Mouse (Mus musculus) embryonic facial prominence, embryonic 14.5 days (tissue): ENCODE results near the gene Ddx31. TPM values are rescaled to one million over a fixed set of nuclear protein-coding genes. Genes with fewer than 3 reads are reported as not detected.

Experiments
- ATAC-seq: fragments of 200-750 bp; cut with Nextera tagmentation; 2 replicates; pipeline ENCODE4 v1.8.0; 2017; ENCODE audit warnings: low read depth, moderate number of reproducible peaks, moderate TSS enrichment
- DNase-seq: peaks from one replicate; pipeline ENCODE4 v3.0.0-alpha.2; 2015; ENCODE audit warnings: low spot score
- H3K27ac ChIP-seq: fragments of 300-500 bp; sonication (generic); replicated peaks from 2 replicates; pipeline ENCODE4 v1.5.1; 2014; ENCODE audit warnings: low read depth, mild to moderate bottlenecking, low read length, moderate library complexity
- H3K27me3 ChIP-seq: fragments of 300-500 bp; sonication (generic); replicated peaks from 2 replicates; pipeline ENCODE4 v1.6.1; 2014; ENCODE audit warnings: low read length; ENCODE audit not compliant: control insufficient read depth, insufficient read depth
- H3K36me3 ChIP-seq: fragments of 300-500 bp; sonication (generic); 2 replicates; pipeline ENCODE4 v1.6.1; 2014; ENCODE audit warnings: low read length, mixed read lengths; ENCODE audit not compliant: control insufficient read depth, insufficient read depth
- H3K4me1 ChIP-seq: fragments of 300-500 bp; sonication (generic); 2 replicates; pipeline ENCODE4 v1.6.1; 2014; ENCODE audit warnings: antibody characterized with exemption, low read length; ENCODE audit not compliant: control insufficient read depth, insufficient read depth
- H3K4me2 ChIP-seq: fragments of 300-500 bp; sonication (generic); 2 replicates; pipeline ENCODE4 v1.6.1; 2014; ENCODE audit warnings: low read depth, mild to moderate bottlenecking, low read length, moderate library complexity, mixed read lengths
- H3K4me3 ChIP-seq: fragments of 300-500 bp; sonication (generic); 2 replicates; pipeline ENCODE4 v1.5.1; 2014; ENCODE audit warnings: low read depth, mild to moderate bottlenecking, low read length
- H3K9ac ChIP-seq: fragments of 300-500 bp; sonication (generic); 2 replicates; pipeline ENCODE4 v1.6.1; 2014; ENCODE audit warnings: low read depth, mild to moderate bottlenecking, low read length, moderate library complexity, mixed read lengths
- H3K9me3 ChIP-seq: fragments of 300-500 bp; sonication (generic); 2 replicates; pipeline ENCODE4 v1.6.1; 2016; ENCODE audit warnings: low read length; ENCODE audit not compliant: control insufficient read depth
- WGBS: fragments of 180-500 bp; shearing (Covaris S2); extraction: QIAGEN DNeasy Blood & Tissue Kit; methylation state at CpG from one replicate; pipeline ENCODE4 v1.1.7; 2014; 5-methylcytosine and 5-hydroxymethylcytosine counted together
- polyA plus RNA-seq: library from polyadenylated mRNA; unstranded; fragments of >200 nt; fragmentation: Nextera tagmentation; extraction: Ambion mirVana; gene quantifications from 2 replicates; pipeline ENCODE4 v1.2.1, GENCODE M21; 2014

The Ddx31 gene
- polyA plus RNA-seq, 1 experiment from 2014 or later = 13.3 TPM

DNA sequence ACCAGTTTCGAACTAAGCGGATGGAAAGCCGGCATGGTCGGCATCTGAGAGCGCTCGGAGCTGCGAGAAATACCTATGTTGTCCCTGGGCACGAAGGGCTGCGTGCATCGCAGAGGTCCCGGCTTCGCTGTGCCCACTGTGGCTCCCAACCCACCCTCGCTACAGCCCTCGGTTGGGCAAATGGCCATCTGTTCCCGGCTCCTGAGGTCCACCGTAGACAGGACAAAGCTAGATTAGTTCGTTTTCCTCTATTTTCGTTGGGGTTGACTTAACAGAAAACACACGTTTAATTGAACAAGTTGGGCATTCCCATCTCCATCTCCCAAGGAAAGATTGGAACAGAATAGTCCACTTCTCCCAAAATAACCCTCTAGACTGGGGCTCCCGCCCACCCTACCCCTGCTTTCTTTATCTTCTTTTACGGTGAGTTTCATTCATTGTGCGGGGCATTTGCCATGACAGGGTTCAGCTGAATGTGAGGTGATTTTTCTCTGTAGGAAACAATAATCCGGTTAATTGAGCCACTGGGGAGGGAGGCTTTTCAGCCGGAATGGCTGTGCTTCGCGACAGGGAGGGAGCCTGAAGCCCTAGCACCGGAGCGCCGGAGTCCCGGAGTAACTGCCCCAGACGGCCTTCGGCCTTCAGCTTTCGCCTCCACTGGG is 72.0 kb downstream of the Ddx31 start:
- H3K9me3 ChIP-seq = no peaks in the 10 kb centered on the region
- DNase-seq (no peak), ATAC-seq (no peak)
- H3K27me3 ChIP-seq = peaks cover 100% of the 10 kb centered on the region
- H3K4me2 ChIP-seq = no peak overlapping the region
- no peaks in the 10 kb centered on the region for H3K36me3 ChIP-seq
- under 1% methylated on average over 33 of the region's 33 CpGs for WGBS
- no peak overlapping the region for H3K27ac ChIP-seq
- H3K9ac ChIP-seq = no peak overlapping the region
- no peak overlapping the region for H3K4me3 ChIP-seq
- H3K4me1 ChIP-seq = peaks cover 7% of the 10 kb centered on the region; the same call in 1 of the 2 replicates

DNA sequence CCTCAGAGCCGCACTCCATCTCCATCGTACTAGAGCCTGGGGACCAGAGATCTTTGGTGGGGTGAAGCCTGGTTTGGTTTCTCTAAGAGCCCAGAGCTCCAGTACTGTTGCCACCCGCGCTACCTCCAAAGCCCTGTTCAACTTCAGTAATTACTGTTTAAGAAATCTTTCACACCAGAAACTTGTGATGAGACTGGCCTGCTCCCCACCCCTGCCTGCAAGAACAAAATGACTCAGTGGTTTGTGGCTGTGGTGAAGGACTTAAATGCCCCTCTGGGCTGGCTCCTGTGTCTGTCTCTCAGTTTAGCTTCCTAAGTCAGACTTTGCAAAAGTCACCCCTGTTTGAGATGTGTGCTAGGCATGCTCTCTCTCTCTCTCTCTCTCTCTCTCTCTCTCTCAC is 72.8 kb downstream of the Ddx31 start:
- peaks cover 100% of the 10 kb centered on the region for H3K27me3 ChIP-seq
- ATAC-seq (no peak), DNase-seq (no peak)
- H3K36me3 ChIP-seq = no peaks in the 10 kb centered on the region
- no peak overlapping the region for H3K27ac ChIP-seq
- H3K9me3 ChIP-seq = no peaks in the 10 kb centered on the region
- H3K4me1 ChIP-seq = peaks cover 6% of the 10 kb centered on the region; the same call in 1 of the 2 replicates
- no peak overlapping the region for H3K4me2 ChIP-seq
- H3K9ac ChIP-seq = no peak overlapping the region
- WGBS = 4% methylated on average over 4 of the region's 4 CpGs
- no peak overlapping the region for H3K4me3 ChIP-seq

- DNase-seq (no peak), ATAC-seq (no peak)
- H3K4me3 ChIP-seq = no peak overlapping the region
- H3K4me1 ChIP-seq = no peaks in the 10 kb centered on the region
- H3K9me3 ChIP-seq = no peaks in the 10 kb centered on the region
- peaks cover 100% of the 10 kb centered on the region for H3K27me3 ChIP-seq
- no peak overlapping the region for H3K9ac ChIP-seq
- 0% methylated on average over 2 of the region's 2 CpGs for WGBS
- H3K4me2 ChIP-seq = no peak overlapping the region
- H3K27ac ChIP-seq = no peak overlapping the region
- H3K36me3 ChIP-seq = no peaks in the 10 kb centered on the region
These were observed 73.9 kb downstream of the Ddx31 start for GRCm38 (mm10) chr2:28914121-28914520.

DNA sequence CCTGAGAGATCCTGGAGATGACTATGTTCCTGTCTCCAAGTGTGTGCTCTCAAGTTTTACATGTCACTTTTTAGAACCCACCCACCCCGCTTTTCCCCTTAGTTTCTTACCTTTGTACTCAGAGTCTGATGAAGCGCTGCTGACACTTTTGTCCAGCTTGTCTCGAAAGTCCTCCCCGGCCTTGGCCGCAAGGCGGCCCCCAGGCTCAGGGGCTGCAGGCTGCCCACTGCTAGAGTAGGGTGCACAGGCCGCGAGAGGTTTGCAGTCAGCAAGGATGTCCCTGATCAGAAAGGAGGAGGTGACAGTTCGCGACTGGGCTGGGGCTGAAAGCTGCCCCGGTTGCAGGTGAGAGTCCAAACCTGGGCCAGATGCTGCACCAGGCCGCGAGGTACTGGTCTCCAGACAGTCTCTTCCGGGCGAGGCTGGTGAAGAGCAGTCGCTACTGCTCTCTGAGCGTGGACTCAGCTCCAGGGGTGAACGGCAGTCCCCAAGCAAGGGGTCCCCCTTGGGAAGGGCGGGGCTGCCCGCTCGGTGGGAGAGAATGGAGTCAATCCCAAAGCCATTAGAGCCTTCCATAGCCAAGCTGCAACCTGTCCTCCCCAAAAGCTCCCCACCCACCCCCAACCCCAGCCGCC is 75.0 kb downstream of the Ddx31 start:
- Histone ChIP-seq H3K27ac (no peak overlapping the region), H3K4me1 (no peaks in the 10 kb centered on the region), H3K36me3 (no peaks in the 10 kb centered on the region), H3K4me2 (no peak overlapping the region), H3K9ac (no peak overlapping the region), H3K27me3 (peaks cover 98% of the 10 kb centered on the region), H3K9me3 (no peaks in the 10 kb centered on the region), H3K4me3 (no peak overlapping the region)
- ATAC-seq (no peak), DNase-seq (no peak)
- 6% methylated on average over 17 of the region's 22 CpGs for WGBS

- Histone ChIP-seq H3K9me3 (no peaks in the 10 kb centered on the region), H3K4me3 (0 out of 2 replicates have a peak overlapping the region, but pooled peaks have one; percentile 6), H3K4me2 (peak overlapping the region; percentile 31), H3K36me3 (no peaks in the 10 kb centered on the region), H3K27ac (no peak overlapping the region), H3K4me1 (no peaks in the 10 kb centered on the region), H3K9ac (no peak overlapping the region), H3K27me3 (peaks cover 98% of the 10 kb centered on the region)
- WGBS = under 1% methylated on average over 39 of the region's 50 CpGs
- DNase-seq = peak; percentile 74
- ATAC-seq = peak; percentile 72
These were observed 75.7 kb downstream of the Ddx31 start for GRCm38 (mm10) chr2:28915768-28916512.

- Histone ChIP-seq H3K9me3 (no peaks in the 10 kb centered on the region), H3K4me1 (no peaks in the 10 kb centered on the region), H3K27ac (no peak within 1 kb of the TSS), H3K27me3 (peaks cover 98% of the 10 kb centered on the region), H3K4me3 (peak within 1 kb of the TSS; percentile 22; the same call in 1 of the 2 replicates), H3K9ac (no peak within 1 kb of the TSS), H3K36me3 (no peaks in the 10 kb centered on the region), H3K4me2 (peak within 1 kb of the TSS; percentile 35)
- no peak for ATAC-seq
- WGBS = 1% methylated on average over 18 of the region's 18 CpGs
- DNase-seq = no peak
These were observed 76.3 kb downstream of the Ddx31 start, which contains the start of gene Barhl1 for GRCm38 (mm10) chr2:28916513-28916865. TSS of gene Barhl1 (minus strand) at chr2:28916668.

GRCm38 (mm10) chr2:28917156-28917517 is 76.9 kb downstream of the Ddx31 start:
- ATAC-seq (no peak), DNase-seq (no peak)
- H3K27me3 ChIP-seq = peaks cover 98% of the 10 kb centered on the region
- H3K36me3 ChIP-seq = no peaks in the 10 kb centered on the region
- no peak overlapping the region for H3K9ac ChIP-seq
- H3K27ac ChIP-seq = no peak overlapping the region
- H3K4me1 ChIP-seq = no peaks in the 10 kb centered on the region
- no peaks in the 10 kb centered on the region for H3K9me3 ChIP-seq
- H3K4me3 ChIP-seq = no peak overlapping the region
- 4% methylated on average over 11 of the region's 11 CpGs for WGBS
- no peak overlapping the region for H3K4me2 ChIP-seq

GRCm38 (mm10) chr2:28917518-28918361 is 77.5 kb downstream of the Ddx31 start:
- Histone ChIP-seq H3K9me3 (no peaks in the 10 kb centered on the region), H3K27ac (no peak overlapping the region), H3K4me1 (no peaks in the 10 kb centered on the region), H3K4me2 (peak overlapping the region; percentile 35), H3K9ac (no peak overlapping the region), H3K4me3 (peak overlapping the region; percentile 22; the same call in 1 of the 2 replicates), H3K36me3 (no peaks in the 10 kb centered on the region), H3K27me3 (peaks cover 98% of the 10 kb centered on the region)
- under 1% methylated on average over 46 of the region's 73 CpGs for WGBS
- ATAC-seq (no peak), DNase-seq (no peak)
